Mouse (Mus musculus): ENCODE measurements around the gene Efcab11. TPM values are rescaled to one million over a fixed set of nuclear protein-coding genes. Genes with fewer than 3 reads are reported as not detected.

Gene Efcab11
- total and polyA plus RNA-seq, 3 experiments = 7.9 to 12.2 (median 8.0) TPM

GRCm38 (mm10) chr12:99904537-99904936, 20.3 kb upstream of the Efcab11 start:
- Histone ChIP-seq H3K27me3 (replicated peaks) (no peaks in the 10 kb centered on the region), H3K27ac (ENCODE audit: insufficient read depth, low read depth) (no peak overlapping the region), H3K4me3 (replicated peaks in 1 of 3; ENCODE audit: low read depth in 2 of 3, low read length in 2 of 3, poor library complexity in 1 of 3) (no peak overlapping the region), H3K36me3 (replicated peaks in 1 of 2; ENCODE audit: control insufficient read depth in 1 of 2, insufficient read depth in 1 of 2, low read length in 1 of 2) (peaks cover 44 to 87% of the 10 kb centered on the region in 2 experiments), H3K9ac (ENCODE audit: insufficient read depth, low read depth) (no peak overlapping the region), H3K4me2 (ENCODE audit: insufficient read depth, low read depth, poor library complexity, severe bottlenecking) (no peak overlapping the region), H3K79me2 (replicated peaks; ENCODE audit: control insufficient read depth, extremely low read depth, insufficient read depth, poor library complexity, severe bottlenecking) (no peaks in the 10 kb centered on the region), H3K9me3 (replicated peaks; ENCODE audit: low read length) (no peaks in the 10 kb centered on the region), H3K4me1 (ENCODE audit: control insufficient read depth in 1 of 2, insufficient read depth in 2 of 2) (peaks cover 5 to 12% of the 10 kb centered on the region in 2 experiments)
- in situ Hi-C loops (cut with MboI; ENCODE audit: low pct_ligation_motif_present, low pct_unique_long_range_greater_than_20kb, low sequenced_read_pairs) = loop anchor here (10.0 kb wide), 1 partner anchor 200 kb away; no protein-coding TSS in a partner anchor
- dilution Hi-C loops (cut with MboI; ENCODE audit: extremely low pct_ligation_motif_present, extremely low pct_unique_long_range_greater_than_20kb, low sequenced_read_pairs) = no loop called here
- DNase-seq (ENCODE audit: extremely low read depth) = no peak
- no peak for TF ChIP-seq HCFC1 (IDR thresholded peaks at IDR 0.05; ENCODE audit: low read depth, low read length)
- no peak for TF ChIP-seq EP300 (IDR thresholded peaks at IDR 0.05; ENCODE audit: low read length)

GRCm38 (mm10) chr12:99902867-99903370, 18.7 kb upstream of the Efcab11 start:
- Histone ChIP-seq H3K9ac (ENCODE audit: insufficient read depth, low read depth) (no peak overlapping the region), H3K79me2 (replicated peaks; ENCODE audit: control insufficient read depth, extremely low read depth, insufficient read depth, poor library complexity, severe bottlenecking) (no peaks in the 10 kb centered on the region), H3K4me2 (ENCODE audit: insufficient read depth, low read depth, poor library complexity, severe bottlenecking) (no peak overlapping the region), H3K9me3 (replicated peaks; ENCODE audit: low read length) (no peaks in the 10 kb centered on the region), H3K36me3 (replicated peaks in 1 of 2; ENCODE audit: control insufficient read depth in 1 of 2, insufficient read depth in 1 of 2, low read length in 1 of 2) (peaks cover 40 to 89% of the 10 kb centered on the region in 2 experiments), H3K4me1 (ENCODE audit: control insufficient read depth in 1 of 2, insufficient read depth in 2 of 2) (peaks cover 5 to 12% of the 10 kb centered on the region in 2 experiments), H3K4me3 (replicated peaks in 1 of 3; ENCODE audit: low read depth in 2 of 3, low read length in 2 of 3, poor library complexity in 1 of 3) (no peak overlapping the region), H3K27ac (ENCODE audit: insufficient read depth, low read depth) (peak overlapping the region; percentile 33; the same call in 1 of the 2 replicates), H3K27me3 (replicated peaks) (no peaks in the 10 kb centered on the region)
- dilution Hi-C loops (cut with MboI; ENCODE audit: extremely low pct_ligation_motif_present, extremely low pct_unique_long_range_greater_than_20kb, low sequenced_read_pairs) (no loop called here), in situ Hi-C loops (cut with MboI; ENCODE audit: low pct_ligation_motif_present, low pct_unique_long_range_greater_than_20kb, low sequenced_read_pairs) (loop anchor here (10.0 kb wide), 1 partner anchor 202 kb away; no protein-coding TSS in a partner anchor)
- DNase-seq (ENCODE audit: extremely low read depth) = peak; percentile 40
- TF ChIP-seq MAZ (IDR thresholded peaks at IDR 0.05; ENCODE audit: low read depth, low read length) = no peak
- TF ChIP-seq CTCF (conservative IDR thresholded peaks at IDR 0.05 in 1 of 2, IDR thresholded peaks at IDR 0.05 in 1 of 2; ENCODE audit: low read depth in 2 of 2, low read length in 2 of 2) = no peak
- TF ChIP-seq PAX5 (IDR thresholded peaks at IDR 0.05; ENCODE audit: low read length) = no peak
- TF ChIP-seq JUN (IDR thresholded peaks at IDR 0.05; ENCODE audit: insufficient read depth, low read depth, low read length) = no peak
- no peak for TF ChIP-seq E2F4 (IDR thresholded peaks at IDR 0.05; ENCODE audit: insufficient replicate concordance, low read depth, low read length)
- TF ChIP-seq MAX (IDR thresholded peaks at IDR 0.05; ENCODE audit: low read length) = no peak
- TF ChIP-seq MXI1 (IDR thresholded peaks at IDR 0.05; ENCODE audit: low read depth, low read length) = no peak
- TF ChIP-seq NELFE (IDR thresholded peaks at IDR 0.05; ENCODE audit: low read depth, low read length) = no peak
- no peak for TF ChIP-seq SIN3A (IDR thresholded peaks at IDR 0.05; ENCODE audit: low read length)
- no peak for TF ChIP-seq CHD2 (IDR thresholded peaks at IDR 0.05; ENCODE audit: low read length)
